Mouse (Mus musculus): ENCODE data around the gene Gna15.

DNA sequence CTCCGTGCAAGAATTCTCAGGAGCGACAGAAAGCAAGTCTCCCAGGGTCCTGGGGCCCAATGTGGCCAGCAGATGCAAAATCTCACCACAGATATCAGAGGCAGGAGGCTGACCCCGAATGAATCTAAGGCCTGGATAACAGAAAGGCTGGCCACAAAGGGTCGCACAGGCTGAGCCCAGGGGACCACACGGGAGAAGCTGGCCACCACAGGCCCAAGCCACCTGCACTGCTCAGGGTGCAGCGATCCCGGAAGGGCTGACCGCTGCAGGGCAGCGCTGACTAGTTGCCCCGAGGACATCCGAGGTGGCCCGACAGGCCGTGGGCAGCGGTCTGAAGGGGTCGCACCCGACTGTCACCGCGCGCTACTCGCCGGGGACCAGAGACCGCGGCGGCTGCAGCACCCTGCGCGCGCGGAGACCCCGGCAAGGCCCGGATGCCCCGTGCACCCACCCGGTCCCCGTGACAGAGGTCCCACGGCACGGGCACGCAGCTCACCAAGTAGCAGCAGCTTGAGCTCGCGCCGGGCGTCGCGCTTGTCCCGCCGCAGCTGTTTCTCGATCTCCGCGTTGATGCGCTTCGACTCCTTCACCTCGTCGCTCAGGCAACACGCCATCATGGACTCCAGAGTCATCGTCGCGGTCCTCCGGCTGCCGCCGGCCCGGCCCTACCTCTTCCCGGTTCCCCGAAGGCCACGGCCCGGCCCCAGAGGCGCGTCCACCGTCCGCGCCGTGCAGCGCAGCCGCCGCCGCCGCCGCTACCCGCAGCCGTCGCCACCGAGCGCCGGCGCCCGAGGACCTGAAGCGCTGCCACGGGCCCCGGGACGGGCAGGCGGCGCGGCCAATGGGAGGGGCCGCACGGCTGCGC is 20.5 kb upstream of the Gna15 start:
- TF ChIP-seq CTCF (IDR thresholded peaks at IDR 0.05; ENCODE audit: borderline replicate concordance, insufficient read depth, low read length) (no peak), POLR2A (IDR thresholded peaks at IDR 0.05; ENCODE audit: low read depth, low read length) (peak; percentile 41; the same call in 1 of the 2 replicates)
